Mouse (Mus musculus) cerebellum, adult 11-12 months (tissue): ENCODE measurements around the gene Fau.

Experiments used
- DNase-seq: peaks from one replicate; pipeline ENCODE4 v3.0.0; 2022

The Fau gene

GRCm38 (mm10) chr19:6076564-6077393, 19.1 kb downstream of the Fau start, which contains the start of gene Vps51:
Vps51 (minus strand) TSS chr19:6077231.
- peak; percentile 84 for DNase-seq

DNA sequence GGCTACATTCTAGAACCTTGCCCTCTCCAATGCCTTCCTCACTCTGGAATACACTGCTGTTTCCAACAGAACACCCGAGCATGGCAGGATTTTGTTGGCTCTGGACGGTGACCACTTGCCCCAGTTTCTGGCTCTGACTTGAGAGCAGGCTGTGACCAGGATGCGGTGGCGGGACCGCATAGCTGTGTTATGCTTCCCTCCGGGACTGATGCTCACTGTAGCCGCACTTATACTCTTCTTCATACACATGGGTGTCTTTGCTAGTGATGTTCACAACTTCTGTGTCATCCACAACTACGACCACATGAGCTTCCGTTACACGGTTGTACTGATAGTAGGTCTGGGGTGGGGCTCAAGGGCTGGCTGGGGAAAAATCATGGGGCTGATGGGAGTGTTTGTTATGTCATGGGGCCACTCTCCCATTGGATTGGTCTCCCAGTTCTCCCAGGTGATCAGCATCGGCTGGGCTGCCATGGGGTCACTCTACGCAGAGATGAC, 22.4 kb downstream of the Fau start, which contains the start of gene Tmem262:
Tmem262 (plus strand) TSS at position 51 of the 498 bp plus-strand sequence.
- no peak for DNase-seq

DNA sequence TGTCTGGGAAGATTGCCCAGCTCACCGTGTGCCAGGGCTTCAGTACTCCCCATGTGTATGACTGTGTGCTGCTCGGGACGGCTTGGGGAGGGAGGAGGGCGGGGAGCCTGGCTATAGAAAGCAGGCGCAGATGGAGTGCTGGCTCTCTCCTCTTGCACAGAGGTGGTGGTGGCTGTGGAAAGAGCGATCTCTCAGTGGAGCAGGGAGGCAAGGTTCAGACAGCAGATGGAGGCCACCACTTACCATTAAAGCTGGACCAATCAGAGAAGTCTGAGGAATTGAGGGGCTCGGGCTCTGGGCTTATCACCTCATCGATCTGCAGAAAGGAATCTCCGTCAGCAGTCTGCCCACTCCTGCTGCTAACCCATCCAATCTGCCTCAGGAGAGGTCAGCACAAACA, 24.5 kb downstream of the Fau start, which contains the start of gene Gm28374:
Gm28374 (minus strand) TSS at position 101 of the 400 bp plus-strand sequence.
- no peak for DNase-seq

DNA sequence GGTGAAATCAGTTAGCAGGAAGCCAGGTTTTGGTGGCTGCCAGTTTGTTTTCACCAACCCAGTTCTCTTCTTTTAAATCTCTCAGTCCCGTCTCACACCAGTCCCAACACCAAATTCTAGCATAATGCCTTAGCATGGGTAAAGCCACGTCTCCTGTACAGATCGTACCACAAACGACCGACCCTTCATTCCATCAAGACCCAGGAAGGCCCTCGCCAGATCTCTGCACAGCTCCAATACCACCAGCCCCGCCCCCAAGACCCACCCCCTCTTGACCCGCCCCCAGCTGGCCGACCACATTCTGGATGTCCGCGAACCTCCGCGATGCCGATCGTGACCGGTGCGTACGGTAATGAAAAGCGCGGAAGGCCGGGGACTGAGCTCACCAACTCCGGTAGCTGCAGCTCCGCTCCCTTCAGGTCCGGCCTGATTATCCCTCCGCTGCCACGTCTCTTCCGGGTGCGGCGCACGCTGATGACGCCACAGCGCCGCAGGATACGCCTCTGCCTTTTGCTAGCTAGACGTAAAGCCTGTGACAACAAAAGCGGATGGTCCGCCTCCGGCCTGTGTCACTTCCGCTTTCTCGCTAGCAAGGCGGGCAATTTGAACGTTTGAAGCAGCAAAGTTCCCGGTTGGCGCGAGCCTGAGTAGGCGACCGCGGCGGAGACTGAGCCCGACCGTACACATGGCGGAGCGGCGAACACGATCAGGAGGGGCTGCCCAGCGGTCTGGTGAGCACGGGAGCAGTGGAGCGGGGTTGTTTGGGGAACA, 27.0 kb downstream of the Fau start, which contains the start of the genes Zfpl1 and Cdca5:
Zfpl1 (minus strand) TSS at position 479 of the 771 bp plus-strand sequence.
Cdca5 (plus strand) TSS at position 506 of the 771 bp plus-strand sequence.
- peak; percentile 98 for DNase-seq

- no peak for DNase-seq
Measured at GRCm38 (mm10) chr19:6085417-6085879, 27.8 kb downstream of the Fau start.

DNA sequence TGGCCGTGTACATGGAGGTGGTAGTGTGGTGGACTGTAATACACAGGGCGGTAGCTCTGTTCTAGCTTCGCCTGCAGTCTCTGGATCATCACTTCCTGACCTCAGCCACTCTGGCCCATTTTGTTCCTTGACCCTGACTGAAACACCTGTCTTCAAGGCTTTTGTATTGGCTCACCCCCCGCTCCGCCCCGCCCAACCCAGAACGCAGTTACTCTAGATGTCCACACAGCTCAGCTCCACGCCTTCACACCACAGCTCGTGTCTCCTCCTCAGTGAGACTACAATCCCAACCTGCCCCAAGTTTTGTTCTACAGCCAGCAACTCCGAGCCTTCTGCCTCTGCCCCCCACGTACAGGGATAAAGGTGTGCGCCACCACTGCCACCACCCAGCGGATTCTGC, 31.2 kb downstream of the Fau start:
- no peak for DNase-seq

DNA sequence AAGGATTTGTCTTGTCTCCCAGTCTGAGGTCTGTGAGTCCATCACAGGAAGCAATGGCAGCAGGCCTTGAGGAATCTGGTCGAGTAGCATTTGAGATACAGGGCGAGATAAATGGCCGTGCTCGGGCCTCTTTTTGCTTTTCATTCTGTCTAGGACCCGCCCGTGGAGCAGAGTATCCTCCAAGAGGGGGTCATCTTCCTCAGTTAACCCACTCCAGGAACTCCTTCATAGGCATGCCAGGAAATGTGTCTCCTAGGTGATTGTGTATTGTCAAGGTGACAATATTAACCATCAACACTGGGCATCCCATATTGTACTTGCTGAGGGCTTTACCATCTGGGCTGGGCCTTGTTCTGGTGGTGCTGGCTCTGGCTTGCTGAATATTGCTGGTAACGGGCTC, 36.5 kb downstream of the Fau start, which contains the start of gene AC131692.1:
AC131692.1 (plus strand) TSS at position 301 of the 400 bp plus-strand sequence.
- no peak for DNase-seq

DNA sequence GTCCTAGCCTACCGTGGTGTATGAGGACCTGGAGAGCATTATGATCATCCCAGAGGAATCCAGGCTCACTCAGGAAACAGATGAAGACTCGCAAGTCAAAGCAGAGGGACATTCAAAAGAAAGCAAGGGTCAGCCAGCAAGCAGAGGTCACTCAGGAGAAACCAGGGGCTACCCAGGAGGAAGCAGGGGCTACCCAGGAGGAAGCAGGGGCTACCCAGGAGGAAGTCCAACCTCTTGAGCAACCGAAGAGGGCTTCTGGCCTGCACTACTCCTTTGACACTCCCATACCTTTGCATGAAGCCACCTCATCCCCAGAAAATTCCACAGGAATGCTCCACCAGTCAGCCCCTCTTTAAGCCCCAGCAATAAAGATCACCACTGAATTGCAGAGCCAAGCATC, 40.2 kb downstream of the Fau start:
- DNase-seq: no peak

DNA sequence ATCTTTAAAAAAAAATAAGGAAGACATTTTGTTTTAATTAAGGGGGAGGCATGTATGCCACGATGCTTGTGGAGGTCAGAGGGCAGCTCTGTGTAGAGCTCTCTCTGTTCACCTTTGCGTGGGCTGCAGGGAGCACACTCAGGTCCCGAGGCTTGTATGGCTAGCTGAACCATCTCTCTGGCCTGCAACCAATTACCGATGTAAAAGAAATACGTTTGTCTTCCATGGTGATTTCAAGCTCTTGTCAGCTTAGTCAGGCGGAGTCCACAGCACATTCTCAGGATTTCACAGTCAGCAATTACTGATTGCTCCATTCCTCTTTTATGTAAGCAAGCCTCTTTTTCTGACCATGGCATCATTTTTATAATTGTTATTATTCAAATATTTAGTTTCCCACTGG, 43.5 kb downstream of the Fau start:
- no peak for DNase-seq

GRCm38 (mm10) chr19:6102169-6102853, 44.7 kb downstream of the Fau start:
- no peak for DNase-seq

DNA sequence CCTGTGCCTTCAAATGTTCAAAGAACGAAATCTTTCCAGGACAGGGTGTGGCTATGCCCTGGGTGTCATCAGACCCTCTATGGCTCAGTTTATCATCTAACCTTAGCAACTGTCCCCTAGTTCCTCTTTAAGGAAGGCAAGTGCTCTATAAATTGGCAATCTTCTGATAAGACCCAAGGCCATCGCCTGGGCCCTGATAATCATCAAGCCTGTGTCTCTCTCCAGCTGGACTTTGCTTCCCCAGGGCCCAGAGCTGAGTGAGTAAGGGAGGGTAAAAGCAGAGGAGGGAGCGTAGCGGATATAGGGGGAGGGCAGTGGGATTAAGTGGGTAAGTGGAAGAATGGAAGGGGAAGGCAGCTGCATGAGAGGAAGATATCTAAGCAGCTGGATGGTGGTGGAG, 46.8 kb downstream of the Fau start:
- no peak for DNase-seq

- DNase-seq: no peak
Measured at GRCm38 (mm10) chr19:6105586-6105985, 47.9 kb downstream of the Fau start, which contains the start of gene Naaladl1. Naaladl1 (plus strand) TSS chr19:6105782.
